Mouse (Mus musculus): ENCODE data around the gene Pik3ap1. TPM values are rescaled to one million over a fixed set of nuclear protein-coding genes. Genes with fewer than 3 reads are reported as not detected.

The Pik3ap1 gene
- total and polyA plus RNA-seq, 3 experiments = 0.07 to 0.16 TPM; not detected in 1

DNA sequence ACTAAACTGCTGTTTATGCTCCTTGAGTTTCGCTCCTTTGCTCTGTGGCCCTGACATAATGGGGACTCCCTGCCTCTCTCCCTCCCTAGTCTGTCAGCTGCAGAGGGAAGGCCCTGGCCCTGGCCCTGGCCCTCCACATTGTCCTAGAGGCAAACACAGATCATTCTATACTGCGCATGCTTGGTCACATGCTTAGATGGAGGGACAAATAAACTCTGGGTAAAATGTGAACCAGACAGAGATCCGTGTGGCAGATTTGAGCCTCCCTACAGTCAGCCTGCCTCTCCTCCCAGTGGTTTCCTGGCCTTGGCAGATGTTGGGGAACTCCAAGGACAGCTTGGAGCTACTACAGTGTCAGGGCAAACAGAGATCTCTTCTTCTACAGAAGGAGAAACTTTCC is 81.0 kb downstream of the Pik3ap1 start:
- H3K4me1 ChIP-seq (ENCODE audit: insufficient read depth, low read depth, low read length) = peaks cover 55% of the 10 kb centered on the region
- no peaks in the 10 kb centered on the region for H3K9me3 ChIP-seq (replicated peaks)
- DNase-seq (ENCODE audit: low spot score) = no peak
- H3K36me3 ChIP-seq (replicated peaks) = no peaks in the 10 kb centered on the region
- TF ChIP-seq GATA2 (IDR thresholded peaks at IDR 0.05; ENCODE audit: borderline replicate concordance, low read depth, low read length) = no peak
- no peak for TF ChIP-seq CTCF (IDR thresholded peaks at IDR 0.05; ENCODE audit: low read depth, low read length)
- TF ChIP-seq POLR2AphosphoS5 (IDR thresholded peaks at IDR 0.05; ENCODE audit: insufficient replicate concordance, low read depth, low read length) = no peak
- TF ChIP-seq TAL1 (conservative IDR thresholded peaks at IDR 0.05; ENCODE audit: low read depth, low read length) = no peak
- no peak overlapping the region for H3K4me3 ChIP-seq (ENCODE audit: low read depth, low read length)
- peaks cover 8% of the 10 kb centered on the region; the same call in 1 of the 2 replicates for H3K27me3 ChIP-seq (ENCODE audit: insufficient read depth, low read length)
- no peak for ATAC-seq (ENCODE audit: extremely low read depth, insufficient number of reproducible peaks, low FRiP score, poor library complexity, severe bottlenecking)

DNA sequence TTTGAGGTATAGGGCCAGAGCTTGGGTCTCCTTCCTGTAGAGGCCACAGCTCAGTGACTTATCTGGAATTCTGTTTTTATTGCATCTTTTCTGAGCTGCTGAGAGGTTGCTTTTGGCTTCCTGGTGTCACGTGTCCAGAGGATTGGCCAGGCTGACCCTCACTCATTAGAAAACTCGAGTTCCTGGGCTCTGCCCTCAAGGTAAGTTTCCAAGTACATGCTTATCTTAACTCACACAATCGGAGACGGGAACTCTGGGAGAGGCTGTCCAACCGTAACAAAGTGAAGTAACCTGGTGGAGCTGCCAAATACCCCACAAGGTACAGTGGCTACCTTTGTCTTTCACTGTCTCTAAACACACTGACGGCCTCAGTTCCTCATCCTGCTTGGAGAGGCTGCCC is 81.5 kb downstream of the Pik3ap1 start:
- no peak for TF ChIP-seq POLR2AphosphoS5 (IDR thresholded peaks at IDR 0.05; ENCODE audit: insufficient replicate concordance, low read depth, low read length)
- TF ChIP-seq GATA2 (IDR thresholded peaks at IDR 0.05; ENCODE audit: borderline replicate concordance, low read depth, low read length) = no peak
- no peak for TF ChIP-seq GATA1 (IDR thresholded peaks at IDR 0.05; ENCODE audit: borderline replicate concordance, low read length)
- TF ChIP-seq CTCF (IDR thresholded peaks at IDR 0.05; ENCODE audit: low read depth, low read length) = no peak
- TF ChIP-seq TAL1 (conservative IDR thresholded peaks at IDR 0.05; ENCODE audit: low read depth, low read length) = no peak
- no peak overlapping the region for H3K4me3 ChIP-seq (ENCODE audit: low read depth, low read length)
- ATAC-seq (ENCODE audit: extremely low read depth, insufficient number of reproducible peaks, low FRiP score, poor library complexity, severe bottlenecking) (no peak), DNase-seq (ENCODE audit: low spot score) (no peak)
- H3K27me3 ChIP-seq (ENCODE audit: insufficient read depth, low read length) = peaks cover 8% of the 10 kb centered on the region; the same call in 1 of the 2 replicates
- H3K36me3 ChIP-seq (replicated peaks) = no peaks in the 10 kb centered on the region
- H3K9me3 ChIP-seq (replicated peaks) = no peaks in the 10 kb centered on the region
- H3K4me1 ChIP-seq (ENCODE audit: insufficient read depth, low read depth, low read length) = peaks cover 54% of the 10 kb centered on the region

DNA sequence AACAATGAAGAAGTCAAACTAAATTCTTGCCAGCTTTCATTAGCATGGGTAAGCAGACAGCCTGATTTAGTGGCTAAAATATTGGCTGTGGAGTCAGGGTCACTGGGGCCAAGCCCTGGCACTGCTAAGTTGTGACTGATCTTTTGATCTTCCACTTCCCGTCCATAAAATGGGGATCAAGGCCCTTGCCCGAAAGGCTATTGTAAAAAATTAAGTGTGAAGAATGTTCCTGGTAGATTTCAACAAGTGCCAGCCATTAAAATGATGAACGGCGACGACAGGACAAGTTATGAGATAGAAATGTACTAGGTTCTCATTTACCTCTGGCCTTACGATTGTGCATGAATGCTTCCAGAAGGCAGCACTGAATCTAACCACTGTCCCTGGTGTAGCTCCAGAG is 83.0 kb downstream of the Pik3ap1 start:
- H3K4me3 ChIP-seq (ENCODE audit: low read depth, low read length) = no peak overlapping the region
- peaks cover 15% of the 10 kb centered on the region for H3K27me3 ChIP-seq (ENCODE audit: insufficient read depth, low read length)
- no peak for ATAC-seq (ENCODE audit: extremely low read depth, insufficient number of reproducible peaks, low FRiP score, poor library complexity, severe bottlenecking)
- peaks cover 40% of the 10 kb centered on the region for H3K4me1 ChIP-seq (ENCODE audit: insufficient read depth, low read depth, low read length)
- DNase-seq (ENCODE audit: low spot score) = no peak
- no peaks in the 10 kb centered on the region for H3K9me3 ChIP-seq (replicated peaks)
- no peaks in the 10 kb centered on the region for H3K36me3 ChIP-seq (replicated peaks)
- TF ChIP-seq GATA1 (IDR thresholded peaks at IDR 0.05; ENCODE audit: borderline replicate concordance, low read length) (no peak), GATA2 (IDR thresholded peaks at IDR 0.05; ENCODE audit: borderline replicate concordance, low read depth, low read length) (no peak), CTCF (IDR thresholded peaks at IDR 0.05; ENCODE audit: low read depth, low read length) (no peak), POLR2AphosphoS5 (IDR thresholded peaks at IDR 0.05; ENCODE audit: insufficient replicate concordance, low read depth, low read length) (no peak), TAL1 (conservative IDR thresholded peaks at IDR 0.05; ENCODE audit: low read depth, low read length) (no peak)

DNA sequence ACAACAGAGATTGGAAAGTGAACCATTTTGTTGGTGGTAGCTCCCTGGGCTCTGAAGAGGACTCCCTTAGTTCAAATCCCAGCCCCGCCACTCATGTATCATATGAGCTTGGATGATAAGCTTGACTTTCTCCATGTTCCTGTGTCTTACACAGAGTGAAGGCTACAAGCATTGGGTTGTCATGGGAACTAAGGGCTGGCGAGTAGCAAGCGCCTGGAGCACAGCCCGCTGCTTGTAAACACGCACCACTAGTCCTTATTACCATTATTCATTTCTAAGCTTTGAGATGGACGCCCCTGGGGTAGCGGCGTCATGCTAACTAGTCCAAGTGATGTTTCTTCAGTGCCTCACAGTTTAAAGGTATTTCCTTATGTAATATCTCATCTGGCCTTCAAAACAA is 85.5 kb downstream of the Pik3ap1 start:
- peaks cover 30% of the 10 kb centered on the region for H3K27me3 ChIP-seq (ENCODE audit: insufficient read depth, low read length)
- H3K4me1 ChIP-seq (ENCODE audit: insufficient read depth, low read depth, low read length) = peaks cover 35% of the 10 kb centered on the region
- no peak overlapping the region for H3K4me3 ChIP-seq (ENCODE audit: low read depth, low read length)
- DNase-seq (ENCODE audit: low spot score) = no peak
- no peaks in the 10 kb centered on the region for H3K9me3 ChIP-seq (replicated peaks)
- ATAC-seq (ENCODE audit: extremely low read depth, insufficient number of reproducible peaks, low FRiP score, poor library complexity, severe bottlenecking) = no peak
- H3K36me3 ChIP-seq (replicated peaks) = no peaks in the 10 kb centered on the region
- no peak for TF ChIP-seq GATA2 (IDR thresholded peaks at IDR 0.05; ENCODE audit: borderline replicate concordance, low read depth, low read length)
- no peak for TF ChIP-seq GATA1 (IDR thresholded peaks at IDR 0.05; ENCODE audit: borderline replicate concordance, low read length)
- TF ChIP-seq POLR2AphosphoS5 (IDR thresholded peaks at IDR 0.05; ENCODE audit: insufficient replicate concordance, low read depth, low read length) = no peak
- no peak for TF ChIP-seq CTCF (IDR thresholded peaks at IDR 0.05; ENCODE audit: low read depth, low read length)
- TF ChIP-seq TAL1 (conservative IDR thresholded peaks at IDR 0.05; ENCODE audit: low read depth, low read length) = no peak

DNA sequence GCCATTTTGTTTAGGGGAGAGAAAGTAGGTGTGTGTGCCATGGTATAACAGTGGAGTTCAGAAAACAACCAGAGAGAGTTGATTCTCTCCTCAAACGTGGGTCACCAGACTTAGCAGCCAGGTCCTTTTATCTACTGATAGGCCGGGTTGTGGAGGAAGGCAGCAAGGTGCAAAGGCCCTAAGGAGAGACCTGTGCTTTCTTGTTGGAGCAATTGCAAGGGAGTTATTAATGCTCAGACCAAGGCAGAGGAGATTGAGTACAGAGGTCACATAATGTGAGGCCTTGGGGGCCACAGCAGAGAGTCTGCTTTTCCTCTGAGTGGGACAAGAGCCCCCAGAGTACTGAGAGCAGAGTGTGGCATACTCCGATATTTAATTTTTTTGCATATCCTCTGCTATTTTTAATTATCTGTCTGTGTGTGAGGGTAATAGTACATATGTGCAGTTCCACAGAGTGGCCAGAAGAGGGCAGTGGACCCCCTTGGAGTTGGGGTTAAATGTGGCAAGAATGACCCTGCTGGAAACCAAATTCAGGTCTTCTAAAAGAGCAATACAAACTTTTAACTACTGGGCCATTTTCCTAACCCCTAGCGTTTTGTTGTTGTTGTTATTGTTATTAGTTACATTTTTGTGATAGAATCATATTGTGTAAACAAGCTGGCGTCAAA is 93.8 kb downstream of the Pik3ap1 start:
- Histone ChIP-seq H3K4me1 (ENCODE audit: insufficient read depth, low read depth, low read length) (peaks cover 20% of the 10 kb centered on the region), H3K9me3 (replicated peaks) (no peaks in the 10 kb centered on the region), H3K4me3 (ENCODE audit: low read depth, low read length) (no peak overlapping the region), H3K27me3 (ENCODE audit: insufficient read depth, low read length) (peaks cover 30% of the 10 kb centered on the region), H3K36me3 (replicated peaks) (no peaks in the 10 kb centered on the region)
- ATAC-seq (ENCODE audit: extremely low read depth, insufficient number of reproducible peaks, low FRiP score, poor library complexity, severe bottlenecking) (no peak), DNase-seq (ENCODE audit: low spot score) (peak; percentile 31)
- TF ChIP-seq POLR2AphosphoS5 (IDR thresholded peaks at IDR 0.05; ENCODE audit: insufficient replicate concordance, low read depth, low read length) = no peak
- peak; percentile 64 for TF ChIP-seq CTCF (IDR thresholded peaks at IDR 0.05; ENCODE audit: low read depth, low read length)
- no peak for TF ChIP-seq GATA2 (IDR thresholded peaks at IDR 0.05; ENCODE audit: borderline replicate concordance, low read depth, low read length)
- no peak for TF ChIP-seq TAL1 (conservative IDR thresholded peaks at IDR 0.05; ENCODE audit: low read depth, low read length)
- TF ChIP-seq GATA1 (IDR thresholded peaks at IDR 0.05; ENCODE audit: borderline replicate concordance, low read length) = no peak

DNA sequence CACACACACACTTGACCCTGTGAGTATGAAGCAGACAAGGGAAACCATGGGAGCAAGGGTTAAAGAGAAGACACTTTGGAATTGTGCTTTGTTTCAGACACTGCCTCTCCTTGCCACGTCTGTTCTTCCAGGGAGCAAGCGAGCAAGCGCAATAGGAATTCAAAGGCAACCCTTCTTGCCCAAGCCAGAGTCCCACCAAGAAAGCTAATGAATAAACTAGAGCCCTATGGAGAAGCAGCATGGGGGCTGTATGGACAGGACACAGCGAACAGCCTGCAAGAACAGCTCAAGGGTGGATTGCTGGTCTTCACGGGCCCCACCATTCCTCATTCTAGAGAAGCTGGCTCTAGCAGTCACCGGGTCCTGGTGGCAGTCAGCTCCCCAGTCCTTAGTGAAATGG is 96.3 kb downstream of the Pik3ap1 start:
- Histone ChIP-seq H3K36me3 (replicated peaks) (no peaks in the 10 kb centered on the region), H3K4me3 (ENCODE audit: low read depth, low read length) (no peak overlapping the region), H3K4me1 (ENCODE audit: insufficient read depth, low read depth, low read length) (peaks cover 8% of the 10 kb centered on the region; the same call in 1 of the 2 replicates), H3K27me3 (ENCODE audit: insufficient read depth, low read length) (peaks cover 37% of the 10 kb centered on the region), H3K9me3 (replicated peaks) (no peaks in the 10 kb centered on the region)
- TF ChIP-seq GATA2 (IDR thresholded peaks at IDR 0.05; ENCODE audit: borderline replicate concordance, low read depth, low read length) (no peak), GATA1 (IDR thresholded peaks at IDR 0.05; ENCODE audit: borderline replicate concordance, low read length) (no peak), POLR2AphosphoS5 (IDR thresholded peaks at IDR 0.05; ENCODE audit: insufficient replicate concordance, low read depth, low read length) (no peak), CTCF (IDR thresholded peaks at IDR 0.05; ENCODE audit: low read depth, low read length) (no peak), TAL1 (conservative IDR thresholded peaks at IDR 0.05; ENCODE audit: low read depth, low read length) (no peak)
- no peak for DNase-seq (ENCODE audit: low spot score)
- ATAC-seq (ENCODE audit: extremely low read depth, insufficient number of reproducible peaks, low FRiP score, poor library complexity, severe bottlenecking) = no peak
